Mouse (Mus musculus) cerebellum, adult 18-20 months (tissue): ENCODE data around the gene Ccdc175.

Source experiments
- DNase-seq, 2 experiments: peaks; one replicate each; pipeline ENCODE4 v3.0.0; 2021

Ccdc175 gene

GRCm38 (mm10) chr12:72096966-72097365 lies 87.9 kb downstream of the Ccdc175 start:
- no peak for DNase-seq

- DNase-seq = no peak
Measured at GRCm38 (mm10) chr12:72089802-72090201, 95.0 kb downstream of the Ccdc175 start.

- DNase-seq = no peak
Measured at GRCm38 (mm10) chr12:72086166-72086825, 98.5 kb downstream of the Ccdc175 start.

- peak; percentile 98 for DNase-seq
Measured at GRCm38 (mm10) chr12:72085329-72086165, 99.3 kb downstream of the Ccdc175 start, which contains the start of the genes L3hypdh and Jkamp. Gene L3hypdh, minus strand, starts transcription at chr12:72085439. Gene Jkamp, plus strand, starts transcription at chr12:72085589.

GRCm38 (mm10) chr12:72085024-72085328 lies 99.9 kb downstream of the Ccdc175 start:
- DNase-seq = no peak

GRCm38 (mm10) chr12:72084261-72085023 lies 100.4 kb downstream of the Ccdc175 start:
- peak in 1 of 2 experiments; percentile 48 for DNase-seq

- DNase-seq = no peak
Measured at GRCm38 (mm10) chr12:72083265-72083664, 101.6 kb downstream of the Ccdc175 start.

- DNase-seq = no peak
Measured at GRCm38 (mm10) chr12:72082370-72082769, 102.5 kb downstream of the Ccdc175 start.

- DNase-seq = no peak
Measured at GRCm38 (mm10) chr12:72081961-72082360, 102.9 kb downstream of the Ccdc175 start.

- no peak for DNase-seq
Measured at GRCm38 (mm10) chr12:72078248-72078647, 106.6 kb downstream of the Ccdc175 start.

GRCm38 (mm10) chr12:72070327-72071269 lies 114.2 kb downstream of the Ccdc175 start, which contains the start of gene Gpr135:
Gene Gpr135, minus strand, starts transcription at chr12:72071125.
- peak; percentile 86 to 92 for DNase-seq

GRCm38 (mm10) chr12:72069626-72070326 lies 115.1 kb downstream of the Ccdc175 start:
- DNase-seq = no peak

GRCm38 (mm10) chr12:72057780-72058179 lies 127.0 kb downstream of the Ccdc175 start:
- DNase-seq = no peak

GRCm38 (mm10) chr12:72053851-72054250 lies 131.0 kb downstream of the Ccdc175 start:
- DNase-seq = no peak

GRCm38 (mm10) chr12:72053303-72053702 lies 131.5 kb downstream of the Ccdc175 start:
- DNase-seq = peak; percentile 24 to 25

- DNase-seq = no peak
Measured at GRCm38 (mm10) chr12:72052571-72052970, 132.3 kb downstream of the Ccdc175 start.
